Mouse (Mus musculus) mature B cell (primary cell): Measurements from ENCODE around the gene H3f3b.
"Not testable (repeated sequence)": the region's sequence is repeated elsewhere in the genome, so short reads cannot be mapped to it uniquely, and the experiment has no call there.

Source experiments
- in situ Hi-C: fragments of 300-500 bp; cut with MboI; formaldehyde crosslinking; loops from 2 replicates; pipeline ENCODE4 v1.14.3; 2019

Gene H3f3b

DNA sequence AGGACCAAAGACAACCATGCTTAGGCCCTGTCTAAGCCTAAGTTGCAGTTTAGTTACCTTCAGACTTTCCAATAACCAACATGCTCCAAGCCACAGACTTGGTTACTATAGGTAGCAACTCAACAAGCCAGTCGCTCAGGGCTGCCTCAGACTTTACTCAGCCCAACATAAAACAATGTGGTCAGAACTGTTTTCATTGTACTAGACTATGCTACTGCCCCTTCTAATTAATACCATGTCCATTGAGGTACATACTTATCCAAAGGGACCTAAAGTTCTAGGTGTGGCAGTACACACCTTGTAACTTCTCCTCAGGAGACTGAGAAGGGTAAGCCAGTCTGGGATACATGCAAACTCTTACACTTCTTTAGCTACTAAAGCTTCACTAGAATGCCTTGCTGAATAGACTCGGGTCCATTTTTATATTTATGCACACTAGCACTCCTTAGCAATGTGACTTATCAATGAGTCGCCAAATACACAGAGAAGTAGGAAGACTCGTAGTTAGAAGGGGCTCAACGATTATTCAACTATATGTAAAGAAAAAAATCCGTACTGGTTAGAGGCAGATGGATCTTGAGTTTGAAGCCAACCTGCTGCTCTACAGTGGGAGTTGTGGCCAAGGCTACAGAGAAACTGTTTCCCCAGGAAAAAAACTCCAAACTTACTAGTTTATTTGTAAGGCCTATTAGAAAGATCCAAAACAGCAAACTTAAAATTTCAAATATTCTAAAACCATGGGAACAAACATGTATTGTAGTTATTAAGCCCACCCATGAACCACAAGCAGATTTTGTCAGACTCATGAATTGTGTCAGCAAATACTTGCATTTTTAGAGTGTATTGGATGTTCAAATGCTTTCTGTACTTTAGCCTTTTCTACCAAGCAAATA lies 6.2 kb downstream of the H3f3b start:
- in situ Hi-C loops, result no loop called here

DNA sequence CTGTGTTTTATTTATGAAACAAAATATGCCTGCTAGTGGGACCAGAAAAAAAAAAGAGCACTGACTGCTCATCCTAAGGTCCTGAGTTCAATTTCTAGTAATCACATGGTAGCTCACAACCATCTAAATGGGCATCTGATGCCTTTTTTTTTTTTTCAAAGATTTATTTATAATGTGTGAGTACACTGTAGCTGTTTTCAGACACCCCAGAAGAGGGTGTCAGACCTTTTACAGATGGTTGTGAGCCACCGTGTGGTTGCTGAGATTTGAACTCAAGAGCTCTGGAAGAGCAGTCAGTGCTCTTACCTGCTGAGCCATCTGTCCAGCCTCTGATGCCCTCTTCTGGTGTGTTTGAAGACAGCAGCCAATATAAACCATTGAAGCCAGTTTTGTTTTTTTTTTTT lies 7.2 kb downstream of the H3f3b start:
- in situ Hi-C loops, result no loop called here

DNA sequence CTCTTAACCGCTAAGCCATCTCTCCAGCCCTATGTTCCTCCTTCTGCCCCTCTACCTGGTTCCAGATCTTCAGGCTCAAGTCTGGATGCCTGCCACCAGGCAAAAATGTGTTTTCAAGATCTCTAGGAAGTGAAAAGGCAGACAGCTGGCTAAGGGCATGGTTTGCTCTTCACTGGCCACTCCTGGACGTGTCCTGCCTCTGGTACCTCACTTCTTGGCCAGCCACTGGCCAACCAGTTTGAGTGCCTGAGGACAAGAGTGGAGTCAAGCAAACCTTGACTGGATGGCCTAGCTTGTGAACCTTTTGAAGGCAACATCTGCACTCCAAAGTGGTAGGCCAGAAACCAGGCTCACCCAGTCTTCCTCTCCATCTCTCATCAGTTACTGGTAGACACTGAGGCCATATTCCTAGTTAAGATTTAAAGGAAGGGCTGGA lies 7.8 kb downstream of the H3f3b start:
- in situ Hi-C loops, result no loop called here

DNA sequence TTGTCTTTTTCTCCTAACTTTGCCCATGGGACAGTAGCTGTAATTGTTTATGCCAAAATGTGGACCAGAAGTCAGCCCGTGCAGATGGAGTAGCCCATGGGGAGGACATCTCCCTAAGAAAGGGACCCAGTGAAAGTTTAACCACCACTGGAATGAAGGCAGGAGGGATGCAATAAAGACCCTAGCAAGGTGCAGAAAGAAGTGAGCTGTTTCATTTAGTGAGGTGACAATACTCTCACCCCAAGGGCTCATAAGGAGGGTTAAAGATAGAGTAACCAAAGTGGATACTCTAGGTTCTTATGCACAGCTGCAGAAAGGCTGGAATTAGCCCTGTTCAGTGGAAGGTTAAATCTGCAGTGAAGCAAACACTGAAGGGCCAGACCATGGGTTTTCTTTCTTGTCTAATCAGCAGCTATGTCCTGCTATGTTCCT lies 8.4 kb downstream of the H3f3b start:
- in situ Hi-C loops, result no loop called here

DNA sequence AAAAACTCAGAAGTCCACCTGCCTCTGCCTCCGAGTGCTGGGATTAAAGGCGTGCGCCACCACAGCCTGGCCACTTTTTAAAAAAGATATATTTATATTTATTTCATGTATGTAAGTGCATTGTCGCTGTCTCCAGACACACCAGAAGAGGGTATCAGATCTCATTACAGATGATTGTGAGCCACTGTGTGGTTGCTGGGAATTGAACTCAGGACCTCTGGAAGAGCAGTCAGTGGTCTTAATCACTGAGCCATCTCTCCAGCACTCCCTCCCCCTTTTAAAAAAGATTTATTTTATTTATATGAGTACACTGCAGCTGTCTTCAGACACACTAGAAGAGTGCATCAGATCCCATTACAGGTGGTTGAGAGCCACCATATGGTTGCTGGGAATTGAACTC lies 8.9 kb downstream of the H3f3b start:
- in situ Hi-C loops, result not testable (repeated sequence)

DNA sequence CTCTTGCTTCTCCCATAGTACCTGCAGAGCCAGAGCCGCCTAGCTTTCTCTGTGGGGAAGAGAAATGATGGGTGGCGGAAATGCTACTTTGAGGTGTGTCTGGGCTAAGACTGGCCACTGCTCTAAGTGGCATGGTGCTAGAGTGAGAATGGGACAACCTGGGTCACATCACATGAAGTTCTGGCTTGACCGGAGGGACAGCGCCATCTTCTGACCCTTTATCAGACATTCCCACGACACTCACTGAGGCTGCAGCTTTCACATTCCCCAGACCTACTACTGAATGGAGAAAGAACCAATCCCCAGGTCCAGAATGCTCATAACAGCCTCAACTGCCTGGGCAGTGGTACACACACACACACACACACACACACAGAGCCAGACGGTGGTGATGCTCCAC lies 9.7 kb downstream of the H3f3b start:
- in situ Hi-C loops, result no loop called here

DNA sequence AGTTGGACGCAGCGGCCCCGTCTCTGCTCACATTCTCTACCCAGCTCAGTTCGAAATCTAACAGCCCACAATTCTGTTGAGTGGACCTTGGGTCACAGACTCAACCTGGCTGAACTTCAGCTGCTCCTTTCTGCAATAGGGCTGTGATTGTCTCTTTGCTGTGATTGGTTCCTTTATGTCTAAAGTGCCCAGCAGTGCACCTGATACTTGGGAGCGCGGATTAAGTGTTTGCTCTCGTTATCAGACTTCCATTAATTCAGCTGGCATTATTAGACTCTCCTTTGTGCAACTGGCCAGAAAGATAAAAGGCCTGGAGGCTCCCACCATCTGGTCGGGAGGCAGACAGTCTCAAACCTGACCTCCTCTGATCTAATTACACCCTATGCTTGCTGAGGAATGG lies 12.9 kb downstream of the H3f3b start:
- in situ Hi-C loops, result no loop called here

DNA sequence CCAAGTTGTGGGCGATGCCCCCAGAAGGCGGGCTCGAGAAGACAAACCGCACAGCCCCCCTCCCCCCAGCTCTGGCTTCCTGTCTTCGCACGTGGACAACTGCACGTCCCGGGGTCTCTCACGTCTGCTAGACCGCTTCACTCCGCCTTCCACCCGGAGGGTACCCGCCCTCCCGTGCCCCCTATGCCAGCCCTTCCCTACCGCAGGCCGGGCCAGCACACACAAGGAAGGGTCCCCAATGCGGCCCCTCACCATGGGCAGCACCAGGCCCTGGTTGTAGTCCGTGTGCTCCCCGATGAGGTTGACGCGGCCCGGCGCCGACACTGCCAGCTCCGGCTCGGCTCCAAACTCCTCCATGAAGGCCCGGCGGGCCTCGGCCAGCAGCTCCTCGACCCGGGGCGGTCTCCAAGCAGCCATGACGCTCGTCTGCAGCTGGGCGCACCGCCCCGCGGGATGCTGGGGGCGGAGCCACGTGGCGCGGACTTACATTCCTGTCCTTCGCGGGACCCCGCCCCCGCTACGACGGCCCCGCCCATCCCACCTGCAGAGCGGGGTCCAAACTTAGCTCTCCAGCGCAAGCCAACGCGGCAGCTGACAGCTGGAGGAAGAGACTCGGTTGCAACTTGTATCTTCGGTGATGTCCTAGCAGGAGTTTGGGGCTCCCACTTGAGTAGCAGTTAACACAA lies 15.4 kb downstream of the H3f3b start, which contains the start of gene Galk1:
Galk1 (minus strand) TSS at position 458 of the 686 bp plus-strand sequence.
- in situ Hi-C loops, result no loop called here

DNA sequence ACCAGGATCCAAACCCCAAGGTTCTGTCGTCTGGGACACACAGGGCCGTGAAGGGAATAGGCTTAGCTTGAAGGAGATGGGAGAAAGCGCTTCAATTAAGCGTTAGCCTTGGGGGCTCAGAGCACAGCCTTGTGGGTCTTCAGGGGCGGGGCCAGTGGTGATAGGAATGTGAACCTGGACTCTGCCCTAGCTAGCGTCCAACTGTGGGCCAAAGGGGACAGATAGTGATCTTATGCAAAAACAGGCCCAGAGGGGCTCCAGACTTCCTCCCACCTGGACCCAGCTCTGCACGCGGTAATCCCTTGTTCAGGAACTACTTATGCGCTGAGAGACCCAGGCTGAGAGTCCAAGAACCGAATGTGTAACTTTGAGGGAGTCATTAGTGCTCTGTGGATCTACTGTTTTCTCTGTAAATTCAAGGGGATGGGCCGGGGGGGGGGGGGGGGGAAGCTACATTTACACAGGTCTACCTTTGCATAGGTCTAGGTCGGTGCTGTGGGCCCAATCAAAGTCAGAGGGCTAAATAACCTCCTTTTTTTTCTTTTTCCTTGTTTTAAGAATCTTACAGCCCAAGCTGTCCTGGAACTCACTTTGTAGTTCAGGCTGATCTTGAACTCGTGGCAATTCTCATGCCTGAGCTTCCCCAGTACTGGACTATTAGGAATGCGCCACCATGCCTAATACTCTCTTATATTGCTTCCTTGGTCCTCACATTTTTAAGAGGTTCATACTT lies 16.1 kb downstream of the H3f3b start:
- in situ Hi-C loops, result no loop called here

DNA sequence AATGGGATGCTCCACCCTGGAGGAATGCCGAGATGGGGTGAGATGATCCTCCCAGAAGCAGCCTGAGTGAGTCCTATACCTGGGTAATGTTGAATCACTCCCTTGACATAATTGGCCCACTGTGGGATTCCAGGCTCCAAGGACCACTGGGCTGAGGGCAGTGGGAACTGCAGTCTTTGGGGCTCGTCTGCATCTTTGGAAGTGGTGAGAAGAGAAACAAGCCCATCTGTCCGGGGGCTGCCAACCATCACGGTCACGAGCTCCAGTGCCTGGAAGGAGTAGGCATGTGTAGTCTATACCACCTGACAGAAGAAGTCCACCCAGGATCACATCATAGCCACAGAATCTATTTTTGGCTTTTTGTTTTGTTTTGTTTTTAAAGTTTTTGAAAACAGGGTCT lies 16.8 kb downstream of the H3f3b start:
- in situ Hi-C loops, result no loop called here

DNA sequence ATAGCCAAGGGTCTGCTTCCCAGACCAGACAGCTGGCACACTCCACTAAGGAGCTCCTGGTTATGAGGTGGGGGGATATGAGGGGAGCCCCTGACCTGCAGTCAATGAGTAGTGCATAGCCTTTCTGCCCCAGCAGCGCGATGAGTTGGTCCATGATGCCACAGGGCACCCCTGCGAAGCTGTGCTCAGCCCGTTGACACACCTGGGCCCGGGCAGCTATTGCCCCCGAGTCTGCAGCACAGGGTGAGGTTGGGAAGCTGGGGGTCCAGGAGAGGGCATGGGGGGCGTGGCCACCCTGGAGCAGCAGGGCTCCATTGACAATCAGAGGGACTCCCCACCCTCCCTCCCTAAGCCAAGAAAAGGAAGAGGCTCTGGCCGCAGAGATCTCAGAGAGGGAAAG lies 17.6 kb downstream of the H3f3b start:
- in situ Hi-C loops, result no loop called here

DNA sequence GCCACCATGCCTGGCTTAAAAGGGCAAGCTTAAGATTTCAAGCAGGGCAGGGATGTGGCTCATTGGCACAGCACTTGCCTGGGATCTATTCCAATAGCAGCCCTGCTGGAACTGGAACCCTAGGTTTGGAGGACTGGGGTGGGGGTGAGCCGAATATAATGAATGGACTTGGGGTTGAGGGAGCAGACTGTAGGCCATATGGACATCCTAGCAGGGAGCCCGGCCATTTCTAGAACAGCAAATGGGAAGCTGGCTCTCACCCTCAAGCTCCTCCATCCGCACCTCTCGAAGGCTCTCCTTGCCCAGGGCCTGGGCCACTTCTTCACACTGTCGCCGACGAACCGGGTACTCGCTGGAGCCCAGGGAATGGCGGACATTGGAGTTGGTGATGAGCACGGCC lies 18.1 kb downstream of the H3f3b start:
- in situ Hi-C loops, result loop anchor here (5.0 kb wide), 1 partner anchor 77 kb away; the partner anchor contains the start of genes Recql5 and Sap30bp

DNA sequence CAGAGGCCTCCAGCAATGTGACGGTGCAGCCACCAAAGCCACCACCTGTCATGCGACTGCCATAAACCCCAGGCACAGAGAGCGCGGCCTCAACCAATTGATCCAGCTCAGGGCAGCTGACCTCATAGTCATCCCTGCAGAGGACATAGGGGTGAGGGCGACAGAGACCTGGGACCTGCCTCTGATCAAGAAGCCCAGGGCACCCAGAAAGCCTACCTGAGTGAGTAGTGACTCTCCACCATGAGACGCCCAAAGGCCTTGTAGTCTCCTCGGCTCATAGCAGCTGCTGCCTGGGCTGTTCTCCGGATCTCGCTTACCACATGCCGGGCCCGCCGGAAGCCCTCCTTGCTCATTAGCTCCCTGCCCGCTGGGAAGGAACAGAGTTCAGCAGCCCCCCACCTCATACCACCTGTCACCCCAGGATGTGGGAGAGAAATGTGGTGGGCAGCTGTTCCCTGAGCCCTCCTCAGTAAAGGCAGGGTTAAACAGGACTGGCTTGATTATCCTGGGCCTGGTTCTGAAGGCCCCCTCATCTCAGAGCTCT lies 18.9 kb downstream of the H3f3b start:
- in situ Hi-C loops, result loop anchor here (5.0 kb wide), 1 partner anchor 77 kb away; the partner anchor contains the start of genes Recql5 and Sap30bp

DNA sequence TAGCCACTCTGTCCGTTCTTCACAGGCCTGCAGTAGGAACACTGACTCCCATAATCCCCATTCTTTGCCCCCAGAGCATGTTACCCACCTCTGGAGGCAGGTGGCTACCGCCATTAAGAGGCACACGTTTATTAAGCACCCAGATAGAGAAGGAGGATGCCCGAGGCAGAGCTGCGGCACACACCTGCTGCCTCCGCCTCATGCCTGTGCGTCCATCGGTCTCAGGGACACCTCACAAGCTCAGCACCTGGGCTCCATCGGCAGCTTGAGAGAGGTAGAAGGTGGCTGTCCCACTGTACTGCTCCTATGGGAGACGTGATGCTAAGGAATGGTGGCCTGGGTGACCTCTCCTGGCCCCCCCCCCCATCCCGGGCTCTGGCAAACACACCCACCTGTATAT lies 19.4 kb downstream of the H3f3b start:
- in situ Hi-C loops, result loop anchor here (5.0 kb wide), 1 partner anchor 76 kb away; the partner anchor contains the start of genes Recql5 and Sap30bp

DNA sequence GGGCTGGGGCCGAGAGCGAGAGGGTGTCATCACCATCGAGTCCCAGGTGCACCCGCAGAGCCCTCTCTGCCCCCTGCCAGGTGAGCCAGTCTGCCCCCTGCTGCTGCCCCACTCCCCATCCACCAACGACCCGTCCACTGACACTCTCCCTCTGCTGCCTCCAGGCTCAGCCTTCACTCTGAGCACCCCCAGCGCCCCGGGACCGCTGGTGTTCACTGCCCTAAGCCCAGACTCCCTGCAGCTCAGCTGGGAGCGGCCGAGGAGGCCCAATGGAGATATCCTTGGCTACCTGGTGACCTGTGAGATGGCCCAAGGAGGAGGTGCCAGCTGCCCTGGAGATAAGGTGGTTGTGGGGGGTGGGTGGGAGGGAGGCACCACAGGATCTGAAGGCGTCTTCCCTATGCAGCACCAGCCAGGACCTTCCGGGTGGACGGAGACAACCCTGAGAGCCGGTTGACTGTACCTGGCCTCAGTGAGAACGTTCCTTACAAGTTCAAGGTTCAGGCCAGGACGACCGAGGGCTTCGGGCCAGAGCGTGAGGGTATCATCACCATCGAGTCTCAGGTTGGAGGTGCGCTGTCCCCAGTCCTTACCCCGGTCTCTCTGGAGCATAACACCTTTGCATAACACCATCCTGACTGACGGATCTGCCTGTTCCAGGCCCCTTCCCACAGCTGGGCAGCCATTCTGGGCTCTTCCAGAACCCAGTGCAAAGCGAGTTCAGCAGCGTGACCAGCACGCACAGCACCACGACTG lies 20.5 kb downstream of the H3f3b start:
- in situ Hi-C loops, result loop anchor here (5.0 kb wide), 1 partner anchor 75 kb away; the partner anchor contains the start of genes Recql5 and Sap30bp

DNA sequence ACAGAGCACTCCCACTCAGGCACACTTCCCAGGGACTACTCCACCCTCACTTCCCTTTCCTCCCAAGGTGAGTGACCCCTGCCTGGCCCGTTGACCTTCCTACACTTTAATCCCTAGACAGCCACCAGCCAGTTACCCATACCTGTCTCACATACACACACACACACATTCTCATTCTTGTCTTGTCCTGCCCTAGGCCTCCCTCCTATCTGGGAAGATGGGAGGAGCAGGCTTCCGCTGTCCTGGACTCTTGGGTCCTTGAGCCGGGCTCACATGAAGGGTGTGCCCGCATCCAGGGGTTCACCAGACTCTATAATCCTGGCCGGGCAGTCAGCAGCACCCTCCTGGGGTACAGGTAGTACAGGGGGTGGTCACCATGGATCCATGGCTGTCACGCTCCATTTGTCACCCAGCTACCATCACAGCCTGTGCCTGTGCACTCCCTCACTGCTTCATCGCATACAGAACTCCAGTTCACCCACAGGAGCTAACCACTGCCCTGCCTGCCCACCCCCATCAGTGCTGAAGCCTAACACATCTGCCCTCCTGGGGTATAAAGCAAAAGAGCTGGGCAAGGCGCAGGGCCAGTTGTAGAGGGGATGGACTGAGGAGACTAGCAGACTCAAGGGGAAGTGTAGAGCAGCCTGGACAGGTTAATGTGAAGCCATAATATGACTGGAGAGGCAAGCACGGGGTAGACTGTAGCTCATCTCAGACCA lies 21.9 kb downstream of the H3f3b start:
- in situ Hi-C loops, result loop anchor here (5.0 kb wide), 1 partner anchor 74 kb away; the partner anchor contains the start of genes Recql5 and Sap30bp

DNA sequence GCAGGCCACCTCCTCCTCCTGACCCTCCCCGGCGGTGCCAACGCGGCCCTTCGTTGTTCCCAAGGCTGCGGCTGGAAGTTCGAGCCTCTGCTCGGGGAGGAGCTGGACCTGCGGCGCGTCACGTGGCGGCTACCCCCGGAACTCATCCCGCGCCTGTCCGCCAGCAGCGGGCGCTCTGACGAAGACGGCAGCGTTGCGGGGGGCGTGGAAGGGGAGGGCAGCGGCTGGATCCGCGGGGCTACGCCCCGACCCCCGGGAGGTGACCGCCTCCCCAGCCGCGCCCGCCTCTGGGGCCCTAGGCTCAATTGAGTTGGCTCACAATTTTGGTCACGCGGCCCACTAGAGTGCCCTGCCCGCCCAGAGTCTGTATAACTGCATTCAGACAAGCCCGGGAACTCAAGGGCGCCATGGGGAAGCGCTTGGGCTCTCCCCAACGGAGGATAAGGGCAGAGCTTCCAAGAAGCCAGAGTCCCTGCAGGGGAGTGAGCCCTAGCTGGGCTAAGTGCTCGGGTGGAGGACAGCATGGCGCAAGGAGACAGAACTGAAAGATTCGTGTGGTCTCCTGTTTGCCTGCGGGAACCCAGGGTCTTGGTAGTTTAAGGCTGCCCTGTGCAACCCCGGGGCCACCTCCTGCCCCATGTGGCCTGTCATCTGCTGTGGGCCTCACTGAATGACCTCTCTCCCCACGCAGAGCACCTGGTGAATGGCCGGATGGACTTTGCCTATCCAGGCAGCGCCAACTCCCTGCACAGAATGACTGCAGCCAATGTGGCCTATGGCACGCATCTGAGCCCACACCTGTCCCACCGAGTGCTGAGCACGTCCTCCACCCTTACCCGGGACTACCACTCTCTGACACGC lies 22.7 kb downstream of the H3f3b start:
- in situ Hi-C loops, result loop anchor here (5.0 kb wide), 1 partner anchor 73 kb away; the partner anchor contains the start of genes Recql5 and Sap30bp

DNA sequence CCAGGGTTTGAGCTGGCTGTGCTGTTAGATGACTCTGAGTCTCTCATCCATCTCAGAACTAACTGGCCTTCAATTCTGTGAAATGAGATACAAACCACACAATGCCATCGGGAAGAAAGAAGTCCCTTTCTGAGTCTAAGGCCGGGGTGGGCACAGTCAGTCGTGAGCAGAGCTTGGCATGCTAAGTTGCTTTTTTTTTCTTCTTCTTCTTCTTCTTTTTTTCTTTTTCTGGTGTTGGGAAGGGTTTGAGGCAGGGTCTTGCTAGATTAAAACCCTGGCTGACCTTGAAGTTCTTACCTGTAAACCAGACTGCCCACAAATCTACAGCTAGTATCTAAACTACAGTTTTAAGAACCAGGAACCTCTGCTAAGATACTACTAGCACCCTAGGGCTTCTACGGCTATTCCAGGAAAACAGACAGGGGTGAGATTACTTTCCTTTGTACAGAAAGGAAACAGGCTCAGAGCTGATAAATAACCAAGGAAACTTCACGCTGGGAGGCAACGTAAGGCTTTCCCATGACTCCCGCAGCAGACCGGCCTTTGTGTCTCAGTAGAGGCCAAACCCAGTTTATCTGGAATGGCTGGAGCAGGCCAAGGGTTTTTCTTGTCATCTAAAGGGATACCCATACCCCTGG lies 23.5 kb downstream of the H3f3b start:
- in situ Hi-C loops, result no loop called here

DNA sequence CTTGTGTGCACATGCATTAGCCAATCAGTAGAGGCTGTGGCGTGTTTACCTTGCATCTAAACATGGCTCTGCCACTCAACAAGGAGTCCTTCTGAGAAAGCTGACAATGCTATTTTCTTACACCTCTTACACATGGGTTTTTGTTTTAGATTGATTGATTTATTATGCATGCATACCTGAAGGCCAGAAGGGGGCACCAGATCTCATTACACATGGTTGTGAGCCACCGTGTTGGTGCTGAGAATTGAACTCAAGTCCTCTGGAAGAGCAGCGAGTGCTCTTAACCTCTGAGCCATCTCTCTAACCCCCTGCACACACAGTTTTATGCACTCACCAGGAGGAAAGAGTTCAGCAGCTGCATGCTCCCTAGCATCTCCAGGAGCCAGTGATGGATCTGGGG lies 24.9 kb downstream of the H3f3b start:
- in situ Hi-C loops, result no loop called here
